Mouse (Mus musculus): ENCODE data around the gene Smim11. TPM values are rescaled to one million over a fixed set of nuclear protein-coding genes. Genes with fewer than 3 reads are reported as not detected.

Smim11 gene
- total RNA-seq, 2 experiments from 2014 or later: 20.2 to 20.6 TPM

GRCm38 (mm10) chr16:92316049-92316738, 15.1 kb downstream of the Smim11 start:
- DNase-seq (ENCODE audit: low spot score in 2 of 2): no peak

- peak; percentile 54 to 70 for DNase-seq (ENCODE audit: low spot score in 2 of 2)
These were observed 18.4 kb downstream of the Smim11 start for GRCm38 (mm10) chr16:92319353-92320109.

DNA sequence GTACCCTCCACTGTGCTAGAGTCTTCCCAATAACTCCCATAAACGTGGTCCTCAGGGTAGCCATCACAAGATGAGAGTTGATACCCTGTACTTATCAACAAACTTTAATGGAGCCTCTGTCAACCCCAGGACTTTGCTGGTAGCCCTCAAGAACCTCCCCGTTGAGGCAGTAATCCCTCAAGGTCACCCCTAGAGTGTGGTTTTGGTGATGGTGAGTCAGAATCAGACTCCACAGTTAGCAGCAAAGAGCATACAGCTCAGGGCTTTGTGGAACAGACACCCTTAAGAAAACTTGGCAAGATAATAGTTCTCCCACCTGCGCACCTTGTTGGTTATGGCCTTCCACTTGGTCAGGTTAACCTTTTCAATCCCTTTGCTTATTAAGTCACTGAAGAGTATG, 19.3 kb downstream of the Smim11 start:
- DNase-seq (ENCODE audit: low spot score in 2 of 2): no peak

GRCm38 (mm10) chr16:92321341-92321740, 20.3 kb downstream of the Smim11 start, which contains the start of gene Fam243:
TSS of gene Fam243 (minus strand) at chr16:92321441.
- DNase-seq (ENCODE audit: low spot score in 2 of 2): no peak

GRCm38 (mm10) chr16:92324309-92325061, 23.4 kb downstream of the Smim11 start:
- DNase-seq (ENCODE audit: low spot score in 2 of 2): no peak

DNA sequence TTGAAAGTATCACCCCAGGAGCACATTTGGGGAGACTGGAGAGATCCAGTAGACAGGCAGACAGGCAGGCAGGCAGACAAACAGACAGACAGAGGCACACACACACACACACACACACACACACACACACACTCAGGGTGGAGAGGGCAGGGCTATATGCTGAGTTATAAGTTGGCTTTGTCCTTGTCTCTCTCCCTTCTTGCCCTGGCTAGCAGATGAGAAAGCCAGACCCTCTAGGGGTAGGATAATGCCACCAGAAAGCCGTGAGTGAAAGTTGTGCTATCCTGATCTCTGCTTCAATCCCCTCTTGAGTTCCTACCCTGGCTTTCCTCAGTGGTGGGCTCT, 23.9 kb downstream of the Smim11 start:
- DNase-seq (ENCODE audit: low spot score in 2 of 2): no peak

DNA sequence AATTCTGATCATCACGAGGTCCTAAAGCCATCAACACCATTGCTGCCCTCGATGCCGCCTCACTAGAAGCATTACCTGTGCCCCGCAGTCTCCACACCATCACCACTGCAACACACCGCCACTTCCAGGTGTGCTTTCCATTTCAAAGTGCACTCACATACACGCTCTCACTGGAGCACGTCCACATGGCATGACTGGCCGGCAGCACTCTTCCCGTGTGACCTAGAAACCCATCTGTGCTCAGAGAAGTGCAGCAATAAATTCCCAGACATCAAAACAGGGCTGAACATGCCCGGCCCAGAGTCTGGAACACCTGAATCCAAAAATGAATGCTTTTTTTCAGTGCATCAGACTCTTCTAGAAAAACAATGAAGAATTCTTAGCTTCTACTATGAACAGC, 26.8 kb downstream of the Smim11 start:
- DNase-seq (ENCODE audit: low spot score in 2 of 2): no peak

GRCm38 (mm10) chr16:92330966-92331365, 29.9 kb downstream of the Smim11 start:
- DNase-seq (ENCODE audit: low spot score in 2 of 2): no peak

DNA sequence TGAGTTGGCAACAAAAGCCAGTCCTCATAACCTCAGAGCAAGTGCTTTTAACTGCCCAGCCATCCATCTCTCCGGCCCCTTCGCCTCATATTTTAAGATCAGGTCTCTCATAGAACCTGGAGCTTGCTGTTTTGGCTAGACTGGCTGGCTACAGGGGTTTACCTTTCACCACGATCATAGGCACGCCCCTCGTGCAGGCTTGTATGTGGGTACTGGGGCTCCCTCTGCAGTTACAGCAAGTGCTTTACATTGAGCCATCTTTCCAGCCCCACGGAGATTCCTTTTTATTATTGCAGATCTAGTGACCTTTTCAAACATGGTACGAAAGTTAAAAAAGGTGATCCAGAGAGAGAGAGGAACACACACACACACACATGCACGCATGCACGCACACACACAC, 33.5 kb downstream of the Smim11 start:
- DNase-seq (ENCODE audit: low spot score in 2 of 2): no peak

DNA sequence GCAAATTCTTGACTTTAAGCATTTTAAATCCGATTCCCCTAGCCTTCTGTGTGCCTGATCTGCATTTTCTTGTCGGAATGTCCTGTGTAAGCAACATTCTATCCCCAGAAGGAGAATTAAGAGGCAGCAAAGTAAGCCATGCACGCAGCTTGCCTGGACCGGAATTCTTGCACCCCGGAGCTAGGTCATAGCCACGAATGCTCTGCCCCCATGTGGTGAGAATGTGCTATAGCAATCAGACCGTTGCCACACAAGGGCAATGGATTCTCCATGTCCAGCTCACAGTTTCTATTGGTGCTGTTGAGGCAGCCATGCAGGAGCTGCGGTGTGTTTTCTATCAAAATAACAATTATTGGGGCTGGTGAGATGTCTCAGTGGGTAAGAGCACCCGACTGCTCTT, 35.2 kb downstream of the Smim11 start:
- DNase-seq (ENCODE audit: low spot score in 2 of 2): peak; percentile 74 to 79

- peak; percentile 75 to 79 for DNase-seq (ENCODE audit: low spot score in 2 of 2)
These were observed 39.8 kb downstream of the Smim11 start for GRCm38 (mm10) chr16:92340612-92341511.

DNA sequence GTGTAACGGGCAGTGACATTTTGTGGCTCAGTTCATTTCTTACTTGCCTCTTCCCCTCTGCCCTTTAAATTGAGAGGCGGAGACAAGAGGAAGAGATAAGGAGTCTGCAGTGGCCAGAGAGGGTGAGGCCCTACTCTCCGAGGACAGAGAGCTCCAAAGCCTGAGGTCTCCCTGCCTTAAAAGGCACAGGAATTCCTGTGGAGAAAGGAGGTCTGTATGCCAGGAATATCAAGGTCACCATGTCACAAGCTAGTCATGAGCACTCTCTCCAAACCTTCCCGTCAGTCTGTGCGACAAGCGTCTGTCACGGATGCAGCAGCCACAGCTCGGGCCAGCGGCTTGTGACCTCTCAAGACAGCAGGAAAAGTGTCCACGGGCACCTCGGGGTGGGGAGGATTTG, 44.1 kb downstream of the Smim11 start:
- DNase-seq (ENCODE audit: low spot score in 2 of 2): no peak

GRCm38 (mm10) chr16:92346297-92346916, 45.3 kb downstream of the Smim11 start:
- DNase-seq (ENCODE audit: low spot score in 2 of 2): no peak

GRCm38 (mm10) chr16:92348941-92349340, 47.9 kb downstream of the Smim11 start:
- DNase-seq (ENCODE audit: low spot score in 2 of 2): no peak

- no peak for DNase-seq (ENCODE audit: low spot score in 2 of 2)
These were observed 52.2 kb downstream of the Smim11 start for GRCm38 (mm10) chr16:92353295-92353694.

DNA sequence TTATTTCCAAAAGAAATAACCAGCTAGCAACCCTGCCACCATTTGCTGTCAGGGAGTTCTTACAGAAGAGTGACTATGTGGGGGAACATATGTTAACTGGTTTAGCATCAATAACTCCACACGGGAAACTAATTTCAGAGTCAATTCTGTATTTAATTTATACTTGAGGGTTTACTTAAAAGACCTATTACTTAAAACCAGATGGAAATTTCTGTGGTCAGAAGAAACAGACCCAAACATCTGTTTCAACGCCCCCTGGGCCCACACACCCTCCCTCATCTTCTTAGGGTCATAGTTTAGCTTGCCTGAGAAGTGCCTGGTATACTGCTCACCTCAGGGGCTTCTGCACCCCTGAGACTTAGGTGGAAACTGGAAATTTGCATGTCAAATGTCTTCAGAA, 52.8 kb downstream of the Smim11 start:
- DNase-seq (ENCODE audit: low spot score in 2 of 2): no peak

DNA sequence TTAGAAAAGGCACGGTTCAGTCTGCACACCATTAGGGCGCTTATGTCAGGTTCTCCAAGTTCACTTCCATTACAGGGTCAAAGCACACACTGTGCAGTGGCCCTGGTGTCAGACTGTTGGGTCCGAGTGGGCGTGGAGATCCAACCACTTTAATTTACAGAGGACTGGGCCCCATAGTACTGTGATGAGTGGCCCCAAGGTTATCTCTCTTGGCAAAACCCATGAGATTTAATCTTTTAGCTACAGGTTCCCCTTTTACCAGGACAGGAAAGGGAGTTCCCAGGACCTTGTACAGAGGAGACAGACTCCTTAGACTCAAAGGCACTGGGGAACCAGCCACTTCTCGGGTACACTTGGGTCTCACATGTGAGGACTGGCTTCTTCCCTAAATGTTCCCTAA, 54.3 kb downstream of the Smim11 start:
- no peak for DNase-seq (ENCODE audit: low spot score in 2 of 2)

DNA sequence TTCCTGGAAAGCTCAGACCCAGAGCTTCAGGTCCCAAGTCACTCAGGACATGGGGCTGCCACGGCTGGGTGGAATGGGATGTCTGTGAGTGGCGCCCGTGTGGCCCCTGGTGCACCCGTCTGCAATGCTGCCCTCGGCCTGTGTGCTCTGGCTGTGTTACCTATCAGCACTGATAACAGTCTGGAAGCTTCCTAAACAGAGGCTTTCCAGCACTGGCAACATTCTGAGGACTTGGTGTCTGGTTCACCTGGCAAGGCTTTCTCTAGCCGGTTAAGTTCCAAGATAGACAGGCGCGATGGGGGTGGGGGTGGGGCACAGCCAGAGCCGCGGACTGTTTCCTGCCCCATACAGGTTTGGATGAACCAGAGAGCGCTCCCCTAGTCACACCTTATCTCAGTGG, 54.9 kb downstream of the Smim11 start:
- no peak for DNase-seq (ENCODE audit: low spot score in 2 of 2)

DNA sequence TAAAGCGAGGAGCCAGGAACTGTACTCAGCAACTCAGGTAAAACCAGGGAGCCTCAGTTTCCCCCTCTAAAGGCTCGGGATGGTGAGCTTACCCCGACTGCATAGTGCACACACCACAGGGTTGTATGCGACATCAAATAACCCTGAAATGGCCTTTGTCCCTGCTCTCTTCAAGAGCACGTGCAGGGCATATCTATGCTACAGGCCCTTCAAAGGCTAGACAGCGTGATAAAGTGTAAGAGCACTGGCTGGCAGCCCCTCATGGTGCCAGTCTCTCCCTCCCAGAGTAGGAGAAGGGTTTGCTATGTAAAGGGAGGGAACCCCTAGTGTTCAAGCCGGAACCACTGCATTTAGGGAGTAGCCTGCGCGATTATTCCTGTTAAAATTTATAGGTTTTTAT, 55.9 kb downstream of the Smim11 start:
- DNase-seq (ENCODE audit: low spot score in 2 of 2): no peak

DNA sequence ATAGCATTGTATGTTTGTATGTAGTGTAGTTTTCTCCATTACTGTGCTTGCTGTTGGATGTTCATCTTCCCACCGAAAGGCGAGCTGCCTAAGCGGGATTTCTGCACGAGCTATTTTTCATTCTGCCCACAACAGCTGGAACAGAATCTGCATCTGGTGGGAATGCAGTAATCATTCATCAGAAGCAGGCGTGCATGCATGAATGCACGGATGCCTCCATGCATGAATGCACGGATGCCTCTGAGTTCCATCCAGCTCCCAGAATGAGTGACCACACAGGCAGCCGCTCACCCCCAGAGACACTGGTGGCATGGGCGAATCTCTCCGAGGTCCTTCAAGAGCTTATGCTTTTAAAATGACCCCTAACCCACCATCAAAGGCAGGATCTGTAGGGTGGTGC, 56.5 kb downstream of the Smim11 start:
- no peak for DNase-seq (ENCODE audit: low spot score in 2 of 2)

- DNase-seq (ENCODE audit: low spot score in 2 of 2): no peak
These were observed 57.6 kb downstream of the Smim11 start for GRCm38 (mm10) chr16:92358734-92359133.
